10 mouse cellular contexts compared by ENCODE assay signal in genomic region chr3:86056678-86057077, GRCm38 (mm10). TPM values are rescaled to one million over a fixed set of nuclear protein-coding genes. Genes with fewer than 3 reads are reported as not detected.
DNase-seq lines count a peak whose midpoint lies in the region; ATAC-seq and TF ChIP-seq lines count a peak whose summit lies in the region.
"Had no signal": no experiment of that assay in that cellular context is flagged by ENCODE, and none has a peak within 500 bp of the region (broad histone marks: within the 10 kb centered on the region; RNA-seq: fewer than 3 reads in every experiment).

No protein-coding gene starts in this region.

- H3K36me3 ChIP-seq in heart, postnatal 0 days (replicated peaks; ENCODE audit: control insufficient read depth, insufficient read depth, low read length) = no peaks in the 10 kb centered on the region
- H3K36me3 ChIP-seq in lung, embryonic 14.5 days (ENCODE audit: insufficient read depth) = no peaks in the 10 kb centered on the region

- no peaks in the 10 kb centered on the region for H3K27me3 ChIP-seq in heart, postnatal 0 days (ENCODE audit: control insufficient read depth, insufficient read depth, low read length)
- H3K27me3 ChIP-seq in lung, embryonic 14.5 days (ENCODE audit: insufficient read depth, low read length) = no peaks in the 10 kb centered on the region

- TF ChIP-seq EP300 in heart, postnatal 0 days (IDR thresholded peaks at IDR 0.05; ENCODE audit: low read depth) = no peak

- WGBS in heart, postnatal 0 days = 65% methylated on average over 4 of the region's 4 CpGs
- 62% methylated on average over 4 of the region's 4 CpGs for WGBS in lung, embryonic 14.5 days

- H3K4me3 ChIP-seq in heart, postnatal 0 days (ENCODE audit: low read depth, low read length) = no peak overlapping the region
- H3K4me3 ChIP-seq in lung, embryonic 14.5 days (ENCODE audit: low read depth, low read length) = no peak overlapping the region

- H3K27ac ChIP-seq in heart, postnatal 0 days (ENCODE audit: low read depth) = no peak overlapping the region
- peak overlapping the region; percentile 1; the same call in 1 of the 2 replicates for H3K27ac ChIP-seq in lung, embryonic 14.5 days (ENCODE audit: low read depth)

- DNase-seq in adipocyte (ENCODE audit: low spot score) = peak; percentile 83
- peak; percentile 84 for DNase-seq in adrenal gland, postnatal 14 days
- DNase-seq in heart, postnatal 0 days (ENCODE audit: low spot score) = peak; percentile 20
- DNase-seq in lung, embryonic 14.5 days = peak; percentile 52
- no peak for DNase-seq in left cerebral cortex, postnatal 25 days (ENCODE audit: low spot score in 2 of 2)
- no peak for DNase-seq in cerebellum, adult 8-10 months
- no peak for DNase-seq in spleen, postnatal 4 days (ENCODE audit: low spot score in 2 of 2)

- no peak overlapping the region for H3K9ac ChIP-seq in heart, postnatal 0 days (replicated peaks; ENCODE audit: low read depth, low read length)
- no peak overlapping the region for H3K9ac ChIP-seq in lung, embryonic 14.5 days

- no peaks in the 10 kb centered on the region for H3K4me1 ChIP-seq in heart, postnatal 0 days (ENCODE audit: control insufficient read depth, insufficient read depth)
- H3K4me1 ChIP-seq in lung, embryonic 14.5 days (ENCODE audit: insufficient read depth) = 0 out of 2 replicates have a peak, but pooled peaks cover 7% of the 10 kb centered on the region

- intact Hi-C loops in left cerebral cortex, postnatal 25 days (cut with DNase I) = no loop called here

- ATAC-seq in heart, postnatal 0 days (ENCODE audit: insufficient read depth, low read depth) = no peak
- no peak for ATAC-seq in lung, embryonic 14.5 days (ENCODE audit: insufficient read depth)
- ATAC-seq in erythroid progenitor cell, adult 5-6 weeks (replicated peaks; ENCODE audit: low FRiP score, poor library complexity, severe bottlenecking) = no peak
- ATAC-seq: midbrain, embryonic 16.5 days had no signal

- H3K9me3 ChIP-seq in heart, postnatal 0 days (replicated peaks; ENCODE audit: control insufficient read depth, low read length) = no peaks in the 10 kb centered on the region
- no peaks in the 10 kb centered on the region for H3K9me3 ChIP-seq in lung, embryonic 14.5 days (ENCODE audit: low read depth, low read length)

- no peak for TF ChIP-seq CTCF in heart, postnatal 0 days (IDR thresholded peaks at IDR 0.05; ENCODE audit: low read depth)
- TF ChIP-seq CTCF in lung, embryonic 14.5 days (IDR thresholded peaks at IDR 0.05; ENCODE audit: low read depth) = no peak

- H3K4me2 ChIP-seq in heart, postnatal 0 days (ENCODE audit: low read depth, low read length) = no peak overlapping the region
- no peak overlapping the region for H3K4me2 ChIP-seq in lung, embryonic 14.5 days

RNA-seq across cellular contexts. Expression of gene Prss48, which starts 54.4 kb away (rescaled TPM):
- total RNA-seq in adrenal gland, postnatal 14 days (2021) = not detected in 2 replicates
- not detected in 2 replicates for total RNA-seq in heart, postnatal 0 days (2014; rRNA removed; ENCODE audit: low replicate concordance)
- polyA plus RNA-seq in heart, postnatal 0 days (2015; fragmentation: Nextera tagmentation; extraction: Ambion mirVana) = not detected in 2 replicates
- polyA plus RNA-seq in lung, embryonic 14.5 days (2014; fragmentation: Nextera tagmentation; extraction: Ambion mirVana) = 0.27 and 0.46 TPM in 2 replicates
- total RNA-seq in left cerebral cortex, postnatal 25 days (2021) = not detected
- not detected in 2 replicates for total RNA-seq in erythroid progenitor cell, adult 5-6 weeks (2015; ENCODE audit: low replicate concordance)
- not detected in 2 replicates for total RNA-seq in erythroid progenitor cell, adult 5-6 weeks (2017; ENCODE audit: low replicate concordance)
- total RNA-seq: left cerebral cortex, postnatal 14 days had no signal
- polyA plus RNA-seq: midbrain, embryonic 16.5 days had no signal

Comparison
In these comparisons a context has a peak if more than half of its experiments do, and no peak if none do; other contexts are left out.
1. DNase-seq: peak in adipocyte (single experiment), adrenal gland, postnatal 14 days (single experiment), heart, postnatal 0 days (single experiment) and lung, embryonic 14.5 days (single experiment); none in left cerebral cortex, postnatal 25 days (0 of 2), cerebellum, adult 8-10 months (single experiment) and spleen, postnatal 4 days (0 of 2).